Mouse (Mus musculus) CH12.LX (cell line): ENCODE data around the gene Pou2f1. TPM values are rescaled to one million over a fixed set of nuclear protein-coding genes. Genes with fewer than 3 reads are reported as not detected.

Source experiments
- DNase-seq: peaks from one replicate; pipeline ENCODE4 v3.0.0-alpha.2; 2013; ENCODE audit errors: extremely low read depth
- H3K27ac ChIP-seq: 2 replicates; pipeline ENCODE4 v1.5.1; 2012; ENCODE audit warnings: low read depth, mild to moderate bottlenecking, control low read depth, moderate library complexity; ENCODE audit not compliant: insufficient read depth
- H3K27me3 ChIP-seq: replicated peaks from 2 replicates; pipeline ENCODE3; 2012; ENCODE audit warnings: inconsistent platforms
- H3K36me3 ChIP-seq, 2 experiments: replicated peaks in 1 of 2; 2 replicates each; pipeline versions ENCODE3 to v1.6.1; 2012; ENCODE audit warnings: inconsistent platforms in 1 of 2, low read length in 1 of 2, mild to moderate bottlenecking in 1 of 2, mixed read lengths in 1 of 2, moderate library complexity in 1 of 2; ENCODE audit not compliant: control insufficient read depth in 1 of 2, insufficient read depth in 1 of 2
- H3K4me1 ChIP-seq, 2 experiments: 2 replicates each; pipeline ENCODE4 v1.6.1; 2012; ENCODE audit warnings: inconsistent platforms in 1 of 2, moderate library complexity in 1 of 2; ENCODE audit not compliant: insufficient read depth in 2 of 2, control insufficient read depth in 1 of 2
- H3K4me2 ChIP-seq: 2 replicates; pipeline ENCODE4 v1.6.1; 2012; ENCODE audit warnings: low read depth, mild to moderate bottlenecking, control low read depth; ENCODE audit not compliant: poor library complexity, insufficient read depth, severe bottlenecking
- H3K4me3 ChIP-seq, 3 experiments: fragments of 150-350 bp in 1 of 3; sonication (generic) in 1 of 3; replicated peaks in 1 of 3; 2 replicates each; pipeline versions ENCODE3 to v1.5.1; 2011 to 2012; ENCODE audit warnings: low read depth in 2 of 3, low read length in 2 of 3, mild to moderate bottlenecking in 2 of 3, moderate library complexity in 2 of 3, control low read depth in 1 of 3, improper control_type of control experiment in 1 of 3, inconsistent platforms in 1 of 3, mixed read lengths in 1 of 3; ENCODE audit not compliant: poor library complexity in 1 of 3
- H3K79me2 ChIP-seq: replicated peaks from 2 replicates; pipeline ENCODE4 v1.6.1; 2012; ENCODE audit warnings: mild to moderate bottlenecking, moderate library complexity; ENCODE audit not compliant: control insufficient read depth, poor library complexity, insufficient read depth, severe bottlenecking; ENCODE audit errors: extremely low read depth
- H3K9ac ChIP-seq: 2 replicates; pipeline ENCODE4 v1.6.1; 2012; ENCODE audit warnings: low read depth, mild to moderate bottlenecking, control low read depth, moderate library complexity; ENCODE audit not compliant: insufficient read depth
- H3K9me3 ChIP-seq: replicated peaks from 2 replicates; pipeline ENCODE3; 2012; ENCODE audit warnings: low read length, inconsistent platforms, mixed read lengths
- BHLHE40 ChIP-seq: IDR thresholded peaks from 2 replicates; pipeline ENCODE4 v1.6.1; 2011; ENCODE audit warnings: mild to moderate bottlenecking, low read depth, low read length, improper control_type of control experiment
- CHD1 ChIP-seq: IDR thresholded peaks from 2 replicates; pipeline ENCODE4 v1.6.1; 2012; ENCODE audit warnings: low read depth, low read length, improper control_type of control experiment, inconsistent platforms
- E2F4 ChIP-seq: IDR thresholded peaks from 2 replicates; pipeline ENCODE4 v1.6.1; 2011; ENCODE audit warnings: low read depth, low read length, improper control_type of control experiment; ENCODE audit not compliant: insufficient replicate concordance
- ELF1 ChIP-seq: IDR thresholded peaks from 2 replicates; pipeline ENCODE4 v1.6.1; 2014; ENCODE audit warnings: low read depth, mild to moderate bottlenecking, inconsistent platforms, low read length, improper control_type of control experiment
- EP300 ChIP-seq: IDR thresholded peaks from 2 replicates; pipeline ENCODE4 v1.6.1; 2011; ENCODE audit warnings: low read length, improper control_type of control experiment
- GABPA ChIP-seq: IDR thresholded peaks from 2 replicates; pipeline ENCODE4 v1.6.1; 2012; ENCODE audit warnings: low read depth, low read length, improper control_type of control experiment, inconsistent platforms; ENCODE audit not compliant: insufficient replicate concordance
- HCFC1 ChIP-seq: IDR thresholded peaks from 2 replicates; pipeline ENCODE4 v1.6.1; 2012; ENCODE audit warnings: low read depth, mild to moderate bottlenecking, inconsistent platforms, low read length, improper control_type of control experiment
- JUN ChIP-seq: IDR thresholded peaks from 2 replicates; pipeline ENCODE4 v1.6.1; 2011; ENCODE audit warnings: low read depth, mild to moderate bottlenecking, low read length, improper control_type of control experiment, moderate library complexity; ENCODE audit not compliant: insufficient read depth
- JUND ChIP-seq: conservative IDR thresholded peaks from 2 replicates; pipeline ENCODE4 v1.6.1; 2011; ENCODE audit warnings: low read depth, low read length, improper control_type of control experiment
- MAFK ChIP-seq: IDR thresholded peaks from 2 replicates; pipeline ENCODE4 v1.6.1; 2011; ENCODE audit warnings: low read length, improper control_type of control experiment; ENCODE audit not compliant: insufficient replicate concordance
- MAX ChIP-seq: IDR thresholded peaks from 2 replicates; pipeline ENCODE4 v1.6.1; 2011; ENCODE audit warnings: low read length, improper control_type of control experiment
- MEF2A ChIP-seq: IDR thresholded peaks from 2 replicates; pipeline ENCODE4 v1.6.1; 2014; ENCODE audit warnings: low read depth, mild to moderate bottlenecking, inconsistent platforms, low read length, improper control_type of control experiment, borderline replicate concordance
- MXI1 ChIP-seq: IDR thresholded peaks from 2 replicates; pipeline ENCODE4 v1.6.1; 2011; ENCODE audit warnings: mild to moderate bottlenecking, low read depth, low read length, improper control_type of control experiment
- MYC ChIP-seq: IDR thresholded peaks from 2 replicates; pipeline ENCODE4 v1.6.1; 2011; ENCODE audit warnings: low read depth, mild to moderate bottlenecking, improper control_type of control experiment, low read length
- NELFE ChIP-seq: IDR thresholded peaks from 2 replicates; pipeline ENCODE4 v1.6.1; 2011; ENCODE audit warnings: low read depth, low read length, improper control_type of control experiment
- PAX5 ChIP-seq: IDR thresholded peaks from 2 replicates; pipeline ENCODE4 v1.6.1; 2012; ENCODE audit warnings: low read length, inconsistent platforms, mixed read lengths
- POLR2A ChIP-seq: IDR thresholded peaks from 2 replicates; pipeline ENCODE4 v1.6.1; 2011; ENCODE audit warnings: low read depth, mild to moderate bottlenecking, improper control_type of control experiment, low read length
- RAD21 ChIP-seq: IDR thresholded peaks from 2 replicates; pipeline ENCODE4 v1.6.1; 2011; ENCODE audit warnings: low read depth, mild to moderate bottlenecking, low read length, improper control_type of control experiment, moderate library complexity
- RCOR1 ChIP-seq: conservative IDR thresholded peaks from 2 replicates; pipeline ENCODE4 v1.6.1; 2012; ENCODE audit warnings: low read depth, mild to moderate bottlenecking, inconsistent platforms, low read length, improper control_type of control experiment
- SIN3A ChIP-seq: IDR thresholded peaks from 2 replicates; pipeline ENCODE4 v1.6.1; 2012; ENCODE audit warnings: low read length, improper control_type of control experiment, inconsistent platforms
- SMC3 ChIP-seq: IDR thresholded peaks from 2 replicates; pipeline ENCODE4 v1.6.1; 2011; ENCODE audit warnings: low read depth, low read length, improper control_type of control experiment
- TBP ChIP-seq: conservative IDR thresholded peaks from 2 replicates; pipeline ENCODE4 v1.6.1; 2011; ENCODE audit warnings: low read depth, low read length, improper control_type of control experiment
- TCF12 ChIP-seq: IDR thresholded peaks from 2 replicates; pipeline ENCODE4 v1.6.1; 2014; ENCODE audit warnings: low read depth, mild to moderate bottlenecking, inconsistent platforms, low read length, improper control_type of control experiment
- UBTF ChIP-seq: IDR thresholded peaks from 2 replicates; pipeline ENCODE4 v1.6.1; 2012; ENCODE audit warnings: low read depth, mild to moderate bottlenecking, inconsistent platforms, low read length, improper control_type of control experiment, moderate library complexity
- USF1 ChIP-seq: IDR thresholded peaks from 2 replicates; pipeline ENCODE4 v1.6.1; 2014; ENCODE audit warnings: low read depth, mild to moderate bottlenecking, inconsistent platforms, low read length, improper control_type of control experiment
- USF2 ChIP-seq: conservative IDR thresholded peaks from 2 replicates; pipeline ENCODE4 v1.6.1; 2011; ENCODE audit warnings: low read depth, low read length, improper control_type of control experiment
- ZKSCAN1 ChIP-seq: IDR thresholded peaks from 2 replicates; pipeline ENCODE4 v1.6.1; 2012; ENCODE audit warnings: low read depth, inconsistent platforms, low read length, improper control_type of control experiment, borderline replicate concordance
- dilution Hi-C: fragments of 300-500 bp; cut with MboI; formaldehyde crosslinking; loops from 2 replicates; pipeline ENCODE4 v1.14.3; 2020; ENCODE audit warnings: low sequenced_read_pairs; ENCODE audit not compliant: extremely low pct_unique_long_range_greater_than_20kb, extremely low pct_ligation_motif_present
- in situ Hi-C: fragments of 300-500 bp; cut with MboI; formaldehyde crosslinking; loops from 3 replicates; pipeline ENCODE4 v1.14.3; 2019; ENCODE audit warnings: low sequenced_read_pairs, low pct_ligation_motif_present, low pct_unique_long_range_greater_than_20kb, mixed read lengths
- polyA plus RNA-seq: library from polyadenylated mRNA; unstranded; fragments of >175 nt; gene quantifications from 2 replicates; pipeline ENCODE4 v1.2.1, GENCODE M21; 2012; ENCODE audit warnings: low read depth; ENCODE audit not compliant: insufficient read length
- total RNA-seq, 2 experiments: library from RNA; depleted of rRNA; stranded (reverse); fragments of 300-350 nt in 1 of 2; fragments of >200 nt in 1 of 2; gene quantifications; 2 replicates each; pipeline ENCODE4 v1.2.3; 2012 to 2014

Pou2f1 gene
- total and polyA plus RNA-seq, 3 experiments: 6.4 to 18.3 (median 7.4) TPM

- no peaks in the 10 kb centered on the region for H3K36me3 ChIP-seq
- in situ Hi-C loops: loop anchor here (10.0 to 25.0 kb wide), 3 partner anchors 178 to 410 kb away; partner anchors contain the start of genes Mpzl1 and Tada1
- no peak for TF ChIP-seq RAD21
- TF ChIP-seq JUN: no peak
- TF ChIP-seq RCOR1: no peak
- TF ChIP-seq MXI1: no peak
- no peak for TF ChIP-seq JUND
- TF ChIP-seq MEF2A: no peak
- no peak for TF ChIP-seq TBP
- no peak for TF ChIP-seq GABPA
- no peak for TF ChIP-seq HCFC1
- TF ChIP-seq ELF1: no peak
- no peak for TF ChIP-seq BHLHE40
- no peak for TF ChIP-seq PAX5
- no peak for TF ChIP-seq NELFE
- no peak for TF ChIP-seq UBTF
- H3K4me1 ChIP-seq: peaks cover 8 to 16% of the 10 kb centered on the region in 2 experiments
- dilution Hi-C loops: no loop called here
- no peak overlapping the region for H3K27ac ChIP-seq
- DNase-seq: no peak
- H3K9ac ChIP-seq: no peak overlapping the region
- H3K4me3 ChIP-seq: no peak overlapping the region
- no peak overlapping the region for H3K4me2 ChIP-seq
- no peaks in the 10 kb centered on the region for H3K27me3 ChIP-seq
- H3K9me3 ChIP-seq: no peaks in the 10 kb centered on the region
- H3K79me2 ChIP-seq: no peaks in the 10 kb centered on the region
These were observed 25.6 kb downstream of the Pou2f1 start for GRCm38 (mm10) chr1:165976672-165977448.

GRCm38 (mm10) chr1:165969001-165969690 lies 33.3 kb downstream of the Pou2f1 start:
- DNase-seq: no peak
- no peak overlapping the region for H3K9ac ChIP-seq
- in situ Hi-C loops (no loop called here), dilution Hi-C loops (no loop called here)
- no peaks in the 10 kb centered on the region; the same call in 1 of the 2 replicates for H3K79me2 ChIP-seq
- TF ChIP-seq BHLHE40 (no peak), EP300 (no peak), TBP (no peak), ZKSCAN1 (no peak), USF1 (no peak), RAD21 (no peak), ELF1 (no peak), MYC (no peak), PAX5 (no peak), E2F4 (no peak), SMC3 (no peak), TCF12 (no peak), RCOR1 (no peak), POLR2A (no peak), USF2 (no peak), NELFE (no peak), CHD1 (no peak), SIN3A (no peak), MAFK (no peak), MAX (no peak)
- H3K4me1 ChIP-seq: peaks cover 5 to 16% of the 10 kb centered on the region in 2 experiments; a peak in 3 of 4 replicates
- H3K27me3 ChIP-seq: no peaks in the 10 kb centered on the region
- no peaks in the 10 kb centered on the region for H3K36me3 ChIP-seq
- no peak overlapping the region for H3K27ac ChIP-seq
- no peaks in the 10 kb centered on the region for H3K9me3 ChIP-seq
- no peak overlapping the region for H3K4me3 ChIP-seq
- no peak overlapping the region for H3K4me2 ChIP-seq
